Mouse (Mus musculus) heart, postnatal 0 days (tissue): ENCODE measurements at regions not wholly inside any gene's neighbourhood (a gene's known extent, or its start where the extent isn't known, plus 50 kb on each side); places are given as distances from the start of the nearest gene placed in this dataset.

Experiments
- ATAC-seq: fragments of 200-750 bp; cut with Nextera tagmentation; 2 replicates; pipeline ENCODE4 v1.8.0; 2017; ENCODE audit warnings: low read depth, moderate number of reproducible peaks, moderate library complexity; ENCODE audit not compliant: insufficient read depth
- DNase-seq: peaks from one replicate; pipeline ENCODE4 v3.0.0-alpha.2; 2016; ENCODE audit warnings: low spot score
- H3K27ac ChIP-seq: fragments of 300-500 bp; sonication (generic); 2 replicates; pipeline ENCODE4 v1.5.1; 2014; ENCODE audit warnings: low read depth, mild to moderate bottlenecking
- H3K27me3 ChIP-seq: fragments of 300-500 bp; sonication (generic); 2 replicates; pipeline ENCODE4 v1.6.1; 2014; ENCODE audit warnings: low read length, mixed read lengths; ENCODE audit not compliant: control insufficient read depth, insufficient read depth
- H3K36me3 ChIP-seq: fragments of 300-500 bp; sonication (generic); replicated peaks from 2 replicates; pipeline ENCODE4 v1.6.1; 2014; ENCODE audit warnings: low read length, mixed read lengths; ENCODE audit not compliant: control insufficient read depth, insufficient read depth
- H3K4me1 ChIP-seq: fragments of 300-500 bp; sonication (generic); 2 replicates; pipeline ENCODE4 v1.6.1; 2014; ENCODE audit warnings: antibody characterized with exemption; ENCODE audit not compliant: control insufficient read depth, insufficient read depth
- H3K4me2 ChIP-seq: fragments of 300-500 bp; sonication (generic); 2 replicates; pipeline ENCODE4 v1.6.1; 2014; ENCODE audit warnings: low read depth, mild to moderate bottlenecking, low read length, moderate library complexity
- H3K4me3 ChIP-seq: fragments of 300-500 bp; sonication (generic); 2 replicates; pipeline ENCODE4 v1.5.1; 2014; ENCODE audit warnings: low read depth, low read length
- H3K9ac ChIP-seq: fragments of 300-500 bp; sonication (generic); replicated peaks from 2 replicates; pipeline ENCODE4 v1.6.1; 2014; ENCODE audit warnings: low read depth, low read length, mixed read lengths
- H3K9me3 ChIP-seq: fragments of 300-500 bp; sonication (generic); replicated peaks from 2 replicates; pipeline ENCODE4 v1.6.1; 2016; ENCODE audit warnings: low read length; ENCODE audit not compliant: control insufficient read depth
- CTCF ChIP-seq: IDR thresholded peaks from 2 replicates; pipeline ENCODE4 v1.5.1; 2016; ENCODE audit warnings: antibody characterized with exemption, control low read depth, low read depth
- EP300 ChIP-seq: IDR thresholded peaks from 2 replicates; pipeline ENCODE4 v1.6.1; 2016; ENCODE audit warnings: antibody characterized with exemption, low read depth
- WGBS: fragments of 180-500 bp; shearing (Covaris S2); extraction: QIAGEN DNeasy Blood & Tissue Kit; methylation state at CpG from one replicate; pipeline ENCODE4 v1.1.7; 2014; 5-methylcytosine and 5-hydroxymethylcytosine counted together

DNA sequence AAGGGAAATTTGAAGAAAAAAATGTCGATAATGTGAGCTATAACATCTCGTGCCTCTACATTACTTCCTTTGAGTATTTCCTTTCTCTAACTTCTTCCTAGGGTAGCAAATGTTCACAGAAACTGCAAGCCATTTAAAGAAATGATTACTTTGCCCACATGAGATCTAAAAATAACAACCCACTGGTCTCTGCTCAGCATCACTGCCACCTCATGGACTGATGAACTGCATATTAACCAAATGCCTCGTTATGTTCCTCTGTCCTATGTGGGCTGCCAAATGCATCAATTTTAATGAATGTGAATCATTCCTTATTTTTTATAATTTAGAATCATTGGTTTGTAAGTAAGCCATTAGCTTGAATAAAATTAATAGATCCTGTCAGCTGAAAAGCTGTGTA, 590.0 kb upstream of the Nr3c2 start:
- Histone ChIP-seq H3K4me3 (no peak overlapping the region), H3K36me3 (no peaks in the 10 kb centered on the region), H3K27me3 (no peaks in the 10 kb centered on the region), H3K27ac (peak overlapping the region; percentile 56), H3K4me1 (0 out of 2 replicates have a peak, but pooled peaks cover 4% of the 10 kb centered on the region), H3K9me3 (no peaks in the 10 kb centered on the region), H3K9ac (no peak overlapping the region), H3K4me2 (no peak overlapping the region)
- TF ChIP-seq CTCF (peak; percentile 28), EP300 (no peak)
- 31% methylated on average over 3 of the region's 3 CpGs for WGBS
- ATAC-seq (peak; percentile 69; the same call in 1 of the 2 replicates), DNase-seq (peak; percentile 35)

DNA sequence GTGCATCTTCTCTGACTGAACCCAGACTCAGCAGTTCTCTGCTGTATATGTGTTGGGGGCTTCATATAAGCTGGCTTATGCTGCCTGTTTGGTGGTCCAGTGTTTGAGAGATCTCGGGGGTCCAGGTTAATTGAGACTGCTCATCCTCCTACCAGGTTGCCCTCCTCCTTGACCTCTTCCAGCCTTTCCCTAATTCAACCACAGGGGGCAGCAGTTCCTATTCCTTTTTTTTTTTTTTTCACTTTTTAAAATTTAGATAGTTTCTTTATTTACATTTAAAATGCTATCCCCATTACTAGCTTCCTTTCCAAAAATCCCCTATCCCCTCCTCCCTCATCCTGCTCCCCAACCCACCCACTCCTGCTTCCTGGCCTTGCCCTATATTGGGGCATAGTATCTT, 570.7 kb upstream of the Nr3c2 start:
- no peak for ATAC-seq

DNA sequence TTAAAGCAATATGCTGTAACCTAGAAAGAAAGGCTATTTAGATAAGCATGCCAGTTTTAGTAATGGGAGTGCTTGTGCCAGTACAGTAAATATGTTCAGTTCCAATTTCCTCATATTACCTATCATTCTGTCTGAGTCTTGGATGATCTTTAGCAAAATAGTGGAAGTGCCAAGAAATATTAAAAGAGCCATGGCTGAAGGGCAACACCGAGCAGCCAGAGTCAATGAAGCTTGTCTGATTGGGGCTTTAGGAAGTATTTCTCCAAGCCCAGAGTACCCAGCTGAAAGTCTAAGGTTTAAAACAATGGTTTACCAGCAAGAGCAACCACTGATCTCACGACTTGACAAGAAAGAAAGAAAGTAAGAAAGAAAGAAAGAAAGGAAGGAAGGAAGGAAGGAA, 556.2 kb upstream of the Nr3c2 start:
- no peaks in the 10 kb centered on the region for H3K4me1 ChIP-seq
- H3K9me3 ChIP-seq, result no peaks in the 10 kb centered on the region
- no peak overlapping the region for H3K4me2 ChIP-seq
- H3K27me3 ChIP-seq, result no peaks in the 10 kb centered on the region
- H3K27ac ChIP-seq, result no peak overlapping the region
- DNase-seq, result no peak
- no peaks in the 10 kb centered on the region for H3K36me3 ChIP-seq
- no peak for TF ChIP-seq CTCF
- TF ChIP-seq EP300, result no peak
- no peak for ATAC-seq
- no peak overlapping the region for H3K4me3 ChIP-seq
- no peak overlapping the region for H3K9ac ChIP-seq
- WGBS, result 45% methylated on average over 2 of the region's 2 CpGs

More for the DNA sequence above, 570.7 kb upstream of the Nr3c2 start:
- H3K4me1 ChIP-seq, result no peaks in the 10 kb centered on the region
- H3K9ac ChIP-seq, result no peak overlapping the region
- WGBS, result 56% methylated on average over 1 of the region's 1 CpGs
- no peaks in the 10 kb centered on the region for H3K27me3 ChIP-seq
- H3K27ac ChIP-seq, result no peak overlapping the region
- H3K9me3 ChIP-seq, result no peaks in the 10 kb centered on the region
- no peak for DNase-seq
- no peak overlapping the region for H3K4me3 ChIP-seq
- H3K36me3 ChIP-seq, result no peaks in the 10 kb centered on the region
- no peak overlapping the region for H3K4me2 ChIP-seq
- TF ChIP-seq CTCF (no peak), EP300 (no peak)

DNA sequence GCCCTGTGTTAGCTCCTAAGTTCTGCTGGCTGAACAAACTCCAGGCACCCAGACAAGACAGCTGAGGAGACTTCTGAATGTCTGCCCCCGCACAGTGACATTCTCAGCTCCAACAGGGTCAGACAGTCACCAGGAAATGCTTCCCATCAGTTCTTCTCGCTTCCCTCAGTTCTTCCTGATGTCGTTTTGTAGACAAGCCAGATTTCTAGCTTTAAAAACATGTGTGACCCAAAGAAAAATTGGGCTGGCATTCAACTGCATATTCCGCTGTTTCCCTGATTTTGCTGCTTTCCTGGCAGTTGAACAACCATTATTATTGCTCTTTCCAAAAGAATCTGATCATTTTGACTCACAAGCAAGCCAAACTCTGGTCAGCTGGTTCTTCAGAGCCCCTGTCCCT, 553.1 kb upstream of the Nr3c2 start:
- Histone ChIP-seq H3K4me2 (no peak overlapping the region), H3K36me3 (no peaks in the 10 kb centered on the region), H3K27me3 (no peaks in the 10 kb centered on the region), H3K9me3 (no peaks in the 10 kb centered on the region), H3K9ac (no peak overlapping the region), H3K4me3 (no peak overlapping the region), H3K27ac (no peak overlapping the region), H3K4me1 (no peaks in the 10 kb centered on the region)
- DNase-seq (peak; percentile 14), ATAC-seq (no peak)
- TF ChIP-seq EP300 (no peak), CTCF (no peak)
- WGBS, result 63% methylated on average over 4 of the region's 4 CpGs

DNA sequence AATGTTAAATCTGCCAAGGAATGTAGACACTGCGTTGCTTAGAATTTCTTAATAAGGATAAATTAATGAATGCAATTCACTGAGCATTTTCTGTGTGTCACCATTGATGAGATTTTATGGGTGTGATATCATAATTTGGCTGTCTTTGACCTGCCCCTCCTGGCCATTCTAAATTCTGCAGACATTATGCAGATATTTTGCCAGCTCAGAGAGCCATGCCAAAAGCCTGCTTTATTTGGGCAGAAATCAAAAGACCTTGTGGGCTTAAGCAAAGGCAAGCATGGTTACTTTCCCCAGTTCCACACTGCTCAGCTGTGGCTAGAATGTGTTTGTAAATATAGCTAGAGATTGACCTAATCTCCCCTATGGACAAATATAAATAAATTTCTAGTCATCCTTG, 552.4 kb upstream of the Nr3c2 start:
- H3K9me3 ChIP-seq, result no peaks in the 10 kb centered on the region
- DNase-seq (no peak), ATAC-seq (no peak)
- H3K4me3 ChIP-seq, result no peak overlapping the region
- TF ChIP-seq EP300 (no peak), CTCF (no peak)
- no peaks in the 10 kb centered on the region for H3K36me3 ChIP-seq
- WGBS, result 83% methylated on average over 1 of the region's 1 CpGs
- H3K27ac ChIP-seq, result no peak overlapping the region
- H3K27me3 ChIP-seq, result no peaks in the 10 kb centered on the region
- H3K4me1 ChIP-seq, result no peaks in the 10 kb centered on the region
- H3K9ac ChIP-seq, result no peak overlapping the region
- no peak overlapping the region for H3K4me2 ChIP-seq

DNA sequence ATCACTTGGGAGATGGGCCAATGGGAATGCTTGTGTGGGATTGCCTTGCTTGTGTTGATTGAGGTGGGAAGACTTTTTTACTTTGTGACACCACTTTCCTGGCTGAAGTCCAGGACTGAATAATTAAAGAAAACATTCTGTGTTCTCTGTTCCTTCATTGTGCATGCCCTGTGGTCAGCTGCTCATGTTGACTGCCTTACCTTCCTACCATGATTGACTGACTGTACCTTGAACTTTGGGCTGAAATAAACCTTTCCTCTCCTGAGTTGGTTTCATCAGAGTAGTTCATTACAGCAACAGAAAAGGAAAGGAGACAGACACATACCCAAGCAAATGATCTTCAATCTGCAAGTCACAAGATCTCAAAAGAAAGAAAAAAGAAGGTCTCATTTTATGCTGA, 524.9 kb upstream of the Nr3c2 start:
- Histone ChIP-seq H3K4me3 (no peak overlapping the region), H3K4me1 (no peaks in the 10 kb centered on the region), H3K27ac (no peak overlapping the region), H3K27me3 (no peaks in the 10 kb centered on the region), H3K36me3 (no peaks in the 10 kb centered on the region), H3K9me3 (no peaks in the 10 kb centered on the region), H3K4me2 (no peak overlapping the region), H3K9ac (no peak overlapping the region)
- no peak for TF ChIP-seq CTCF
- TF ChIP-seq EP300, result no peak
- ATAC-seq, result no peak
- DNase-seq, result no peak
